Mouse (Mus musculus) stomach, postnatal 0 days (tissue): ENCODE data around the gene Adipor2.

Experiments
- CTCF ChIP-seq: IDR thresholded peaks from 2 replicates; pipeline ENCODE4 v1.5.1; 2016; ENCODE audit warnings: antibody characterized with exemption, low read depth, mild to moderate bottlenecking, moderate library complexity
- EP300 ChIP-seq: optimal IDR thresholded peaks from 2 replicates; pipeline ENCODE3; 2016; ENCODE audit warnings: antibody characterized with exemption

GRCm38 (mm10) chr6:119390728-119391127 lies 26.8 kb downstream of the Adipor2 start:
- TF ChIP-seq CTCF (no peak), EP300 (no peak)
